9 mouse cellular contexts compared by ENCODE assay signal in the genomic region with DNA sequence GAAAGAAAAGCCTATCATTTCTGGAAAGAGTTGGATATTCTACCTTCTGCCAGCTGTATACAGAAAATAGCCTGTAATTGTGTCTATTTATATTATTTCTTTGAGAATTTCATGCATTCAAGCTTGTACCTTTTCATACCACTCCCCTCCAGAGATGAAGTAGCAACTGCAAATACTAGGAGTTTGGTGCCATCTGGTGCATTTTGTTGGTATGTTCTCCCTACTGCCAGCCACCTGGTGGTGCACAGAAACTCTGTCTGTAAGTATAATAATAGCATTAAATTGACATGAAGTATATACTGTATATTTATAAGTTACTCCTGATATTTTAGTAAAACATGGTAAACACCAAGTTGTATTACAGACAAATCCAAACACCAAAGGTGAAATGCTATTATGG. TPM values are rescaled to one million over a fixed set of nuclear protein-coding genes. Genes with fewer than 3 reads are reported as not detected.
A peak's percentile ranks its signal among the peaks of the same experiment; 100 is the strongest.
DNase-seq lines count a peak whose midpoint lies in the region; ATAC-seq and TF ChIP-seq lines count a peak whose summit lies in the region.
"Had no signal": no experiment of that assay in that cellular context is flagged by ENCODE, and none has a peak within 500 bp of the region (broad histone marks: within the 10 kb centered on the region; RNA-seq: fewer than 3 reads in every experiment).

No protein-coding gene starts in this region.

- H3K9ac ChIP-seq in kidney, embryonic 15.5 days: no peak overlapping the region
- no peak overlapping the region for H3K9ac ChIP-seq in ES-E14 (ENCODE audit: insufficient read depth, low read depth, low read length, poor library complexity, severe bottlenecking)
- H3K9ac ChIP-seq: embryonic facial prominence, embryonic 13.5 days; liver, embryonic 15.5 days had no signal

- in situ Hi-C loops in ES-E14 (cut with MboI; ENCODE audit: low sequenced_read_pairs in 2 of 2, unreplicated experiment in 2 of 2): no loop called here

- H3K36me3 ChIP-seq in kidney, embryonic 15.5 days: no peaks in the 10 kb centered on the region
- no peaks in the 10 kb centered on the region for H3K36me3 ChIP-seq in ES-E14 (ENCODE audit: control insufficient read depth, insufficient read depth, low read length, poor library complexity, severe bottlenecking)
- H3K36me3 ChIP-seq: embryonic facial prominence, embryonic 13.5 days; liver, embryonic 15.5 days had no signal

- H3K27me3 ChIP-seq in kidney, embryonic 15.5 days: no peaks in the 10 kb centered on the region
- H3K27me3 ChIP-seq: embryonic facial prominence, embryonic 13.5 days; liver, embryonic 15.5 days had no signal

- H3K4me3 ChIP-seq in kidney, embryonic 15.5 days (replicated peaks): no peak overlapping the region
- H3K4me3 ChIP-seq in ES-E14 (ENCODE audit: insufficient read depth in 1 of 2, low read depth in 1 of 2, low read length in 2 of 2, poor library complexity in 1 of 2, severe bottlenecking in 1 of 2): no peak overlapping the region
- H3K4me3 ChIP-seq: embryonic facial prominence, embryonic 13.5 days; liver, embryonic 15.5 days had no signal

- ATAC-seq in kidney, embryonic 15.5 days (replicated peaks; ENCODE audit: low FRiP score): no peak
- ATAC-seq in megakaryocyte progenitor cell, adult 5-6 weeks (replicated peaks; ENCODE audit: poor library complexity): peak; percentile 73

- DNase-seq in kidney, adult 18-20 months: peak; percentile 33
- DNase-seq in 416B (ENCODE audit: low read depth) (peak; percentile 70), ES-E14 (ENCODE audit: low read depth, low spot score) (no peak)
- DNase-seq in embryo, embryonic 11 days: peak; percentile 32
- no peak for DNase-seq in spleen, adult 12 weeks (ENCODE audit: low spot score)

- H3K9me3 ChIP-seq in kidney, embryonic 15.5 days (replicated peaks): no peaks in the 10 kb centered on the region
- H3K9me3 ChIP-seq in ES-E14 (ENCODE audit: control insufficient read depth, insufficient read depth, low read depth, low read length): no peaks in the 10 kb centered on the region
- H3K9me3 ChIP-seq: embryonic facial prominence, embryonic 13.5 days; liver, embryonic 15.5 days had no signal

- H3K4me2 ChIP-seq in kidney, embryonic 15.5 days: no peak overlapping the region
- H3K4me2 ChIP-seq: embryonic facial prominence, embryonic 13.5 days; liver, embryonic 15.5 days had no signal

- H3K4me1 ChIP-seq in kidney, embryonic 15.5 days: peaks cover 11% of the 10 kb centered on the region
- H3K4me1 ChIP-seq in ES-E14 (ENCODE audit: control insufficient read depth in 2 of 2, insufficient read depth in 2 of 2, low read length in 2 of 2, poor library complexity in 1 of 2): no peaks in the 10 kb centered on the region
- H3K4me1 ChIP-seq: liver, embryonic 15.5 days had no signal

- no peak overlapping the region for H3K27ac ChIP-seq in kidney, embryonic 15.5 days
- no peak overlapping the region for H3K27ac ChIP-seq in ES-E14 (ENCODE audit: insufficient read depth, low read depth, low read length, poor library complexity, severe bottlenecking)
- H3K27ac ChIP-seq: embryonic facial prominence, embryonic 13.5 days; liver, embryonic 15.5 days had no signal

TF ChIP-seq in ES-E14, 5 proteins besides CTCF, POLR2A, EP300 and RAD21:
- peak; percentile 35; the same call in 1 of the 2 replicates for TF ChIP-seq ZC3H11A (IDR thresholded peaks at IDR 0.05; ENCODE audit: borderline replicate concordance, low read depth, low read length)
- no peak for TF ChIP-seq ZNF384 (IDR thresholded peaks at IDR 0.05; ENCODE audit: low read depth, low read length)
- TF ChIP-seq HCFC1 (IDR thresholded peaks at IDR 0.05; ENCODE audit: borderline replicate concordance, insufficient read depth, low read length): no peak

RNA-seq across cellular contexts. Expression of a gene that starts 4.4 kb away (rescaled TPM):
- 1.1 and 1.5 TPM in 2 replicates for polyA plus RNA-seq in kidney, embryonic 15.5 days (2015; fragmentation: Nextera tagmentation; extraction: Ambion mirVana)
- 34.0 and 50.3 TPM in 2 replicates for total RNA-seq in ES-E14 (2012; rRNA removed)
- total RNA-seq in megakaryocyte progenitor cell, adult 5-6 weeks (2015): 4.4 and 6.4 TPM in 2 replicates
- total RNA-seq in megakaryocyte progenitor cell, adult 5-6 weeks (2017): 3.5 and 7.8 TPM in 2 replicates

RNA-seq across cellular contexts. Expression of a gene that starts 33.1 kb away (rescaled TPM):
- polyA plus RNA-seq in kidney, embryonic 15.5 days (2015; fragmentation: Nextera tagmentation; extraction: Ambion mirVana): 1.5 and 1.6 TPM in 2 replicates
- total RNA-seq in ES-E14 (2012; rRNA removed): 2.1 and 3.5 TPM in 2 replicates
- total RNA-seq in megakaryocyte progenitor cell, adult 5-6 weeks (2015): not detected in 2 replicates
- not detected in 2 replicates for total RNA-seq in megakaryocyte progenitor cell, adult 5-6 weeks (2017)
- polyA plus RNA-seq: liver, embryonic 15.5 days had no signal

Comparison
In these comparisons a context has a peak if more than half of its experiments do, and no peak if none do; other contexts are left out.
1. DNase-seq: peak in kidney, adult 18-20 months (single experiment), 416B (single experiment) and embryo, embryonic 11 days (single experiment); none in ES-E14 (single experiment) and spleen, adult 12 weeks (single experiment).